Mouse (Mus musculus) thymus, postnatal 4 days (tissue): ENCODE data around the gene Sept12.

ENCODE experiments used
- DNase-seq: peaks from one replicate; pipeline ENCODE4 v3.0.0; 2021

Sept12 gene

DNA sequence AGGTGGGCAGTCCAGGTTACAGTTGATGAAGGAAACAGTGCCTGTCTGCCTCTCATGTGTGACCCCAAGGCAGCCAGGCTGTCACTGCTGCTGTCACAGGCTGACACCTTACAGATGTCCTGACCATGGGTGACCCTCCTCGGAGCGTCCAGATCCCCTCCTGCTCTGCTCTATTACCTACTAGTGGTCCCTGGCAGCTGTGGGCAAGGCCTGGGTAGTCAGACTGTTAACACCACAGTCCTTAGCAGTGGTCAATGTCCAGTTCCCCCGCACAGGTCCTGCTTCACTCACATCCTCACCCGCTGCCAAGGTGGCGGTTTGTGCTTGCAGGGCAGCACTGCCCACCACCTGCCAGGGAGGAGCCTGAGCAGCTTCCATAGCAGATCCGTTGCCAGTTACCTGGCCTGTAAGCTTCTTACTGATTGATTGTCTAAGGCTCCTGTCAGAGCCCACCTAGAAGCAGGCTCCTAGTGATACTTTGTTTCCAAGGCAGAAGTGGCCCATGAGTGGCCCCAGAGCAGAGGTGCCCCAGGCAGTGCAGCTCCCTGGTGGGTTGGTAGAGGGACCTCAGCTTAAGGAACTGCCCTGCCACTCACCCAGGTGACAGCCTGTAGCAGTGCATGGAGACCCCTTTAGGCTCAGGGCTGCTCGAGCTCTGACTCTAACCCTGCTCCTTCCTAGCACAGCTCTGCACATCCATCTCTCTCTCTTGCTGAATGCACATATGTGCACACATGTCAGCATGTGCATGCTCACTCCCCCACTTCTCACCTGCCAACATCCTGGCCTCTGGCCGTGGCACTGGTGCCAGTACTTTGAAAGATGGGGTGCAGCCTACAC, 60.1 kb downstream of the Sept12 start:
- no peak for DNase-seq
